In the genomic region with DNA sequence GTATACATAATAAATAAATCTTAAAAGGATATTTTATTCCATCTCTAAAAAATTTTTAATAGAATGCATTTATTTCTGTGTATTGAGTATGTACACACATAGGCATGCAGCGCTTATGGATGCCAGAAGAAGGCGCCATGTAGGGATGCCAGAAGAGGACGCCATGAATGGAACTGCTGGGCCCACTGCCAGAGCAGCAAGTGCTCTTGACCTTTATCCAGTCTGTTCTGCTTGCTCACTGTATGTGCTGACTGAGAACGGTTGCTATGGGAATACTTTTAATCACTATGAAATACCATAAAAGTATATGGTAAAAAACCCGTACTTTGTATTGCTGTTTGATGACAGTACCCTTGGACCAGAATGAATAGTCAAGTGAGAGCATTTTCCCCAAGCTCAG, we compare ENCODE assay signal across 9 mouse cellular contexts. TPM values are rescaled to one million over a fixed set of nuclear protein-coding genes. Genes with fewer than 3 reads are reported as not detected.
A peak's percentile ranks its signal among the peaks of the same experiment; 100 is the strongest.
DNase-seq lines count a peak whose midpoint lies in the region; ATAC-seq and TF ChIP-seq lines count a peak whose summit lies in the region.
"Had no signal": no experiment of that assay in that cellular context is flagged by ENCODE, and none has a peak within 500 bp of the region (broad histone marks: within the 10 kb centered on the region; RNA-seq: fewer than 3 reads in every experiment).

No protein-coding gene starts in this region.

- WGBS in kidney, postnatal 0 days, result 71% methylated on average over 5 of the region's 5 CpGs
- 68% methylated on average over 5 of the region's 5 CpGs for WGBS in stomach, embryonic 16.5 days

- H3K36me3 ChIP-seq in kidney, postnatal 0 days (ENCODE audit: insufficient read depth, low read length), result no peaks in the 10 kb centered on the region
- no peaks in the 10 kb centered on the region for H3K36me3 ChIP-seq in stomach, embryonic 16.5 days (ENCODE audit: control insufficient read depth, insufficient read depth, low read length)
- H3K36me3 ChIP-seq: neural tube, embryonic 12.5 days had no signal

- TF ChIP-seq CTCF in kidney, postnatal 0 days (IDR thresholded peaks at IDR 0.05; ENCODE audit: low read depth), result no peak

- no peak overlapping the region for H3K27ac ChIP-seq in kidney, postnatal 0 days
- H3K27ac ChIP-seq in stomach, embryonic 16.5 days (ENCODE audit: low read length), result 0 out of 2 replicates have a peak overlapping the region, but pooled peaks have one; percentile 23
- H3K27ac ChIP-seq: neural tube, embryonic 12.5 days had no signal

- ATAC-seq in kidney, postnatal 0 days (replicated peaks; ENCODE audit: low FRiP score, low read depth), result no peak
- ATAC-seq in stomach, embryonic 16.5 days (ENCODE audit: insufficient read depth, low FRiP score), result no peak

- H3K9ac ChIP-seq in kidney, postnatal 0 days (ENCODE audit: low read depth, low read length), result no peak overlapping the region
- H3K9ac ChIP-seq in stomach, embryonic 16.5 days (ENCODE audit: low read length), result no peak overlapping the region
- H3K9ac ChIP-seq: neural tube, embryonic 12.5 days had no signal

- H3K4me2 ChIP-seq in kidney, postnatal 0 days (ENCODE audit: low read length), result no peak overlapping the region
- no peak overlapping the region for H3K4me2 ChIP-seq in stomach, embryonic 16.5 days (ENCODE audit: low read depth, low read length)
- H3K4me2 ChIP-seq: neural tube, embryonic 12.5 days had no signal

- H3K4me1 ChIP-seq in kidney, postnatal 0 days (replicated peaks; ENCODE audit: insufficient read depth, low read length), result peaks cover 6% of the 10 kb centered on the region; the same call in 1 of the 2 replicates
- peaks cover 19% of the 10 kb centered on the region for H3K4me1 ChIP-seq in stomach, embryonic 16.5 days (ENCODE audit: control insufficient read depth, insufficient read depth, low read length)

- no peak overlapping the region for H3K4me3 ChIP-seq in kidney, postnatal 0 days (replicated peaks; ENCODE audit: low read depth, low read length)
- H3K4me3 ChIP-seq in stomach, embryonic 16.5 days (replicated peaks; ENCODE audit: low read length), result no peak overlapping the region
- H3K4me3 ChIP-seq: neural tube, embryonic 12.5 days had no signal

- peak; percentile 50 for DNase-seq in gastrocnemius, adult 18-20 months (ENCODE audit: low spot score)
- no peak for DNase-seq in gastrocnemius, postnatal 4 days (ENCODE audit: low spot score in 2 of 2)
- peak; percentile 58 for DNase-seq in right cerebral cortex, postnatal 14 days
- no peak for DNase-seq in right cerebral cortex, adult 18-20 months
- DNase-seq in kidney, postnatal 0 days (ENCODE audit: low spot score), result peak; percentile 44
- DNase-seq in yolk sac, embryonic 10.5 days (ENCODE audit: low spot score), result no peak
- no peak for DNase-seq in frontal cortex, postnatal 25 days (ENCODE audit: low spot score in 2 of 2)

- no peaks in the 10 kb centered on the region for H3K9me3 ChIP-seq in kidney, postnatal 0 days (replicated peaks; ENCODE audit: low read length)
- H3K9me3 ChIP-seq in stomach, embryonic 16.5 days (replicated peaks; ENCODE audit: control insufficient read depth, low read length), result no peaks in the 10 kb centered on the region
- H3K9me3 ChIP-seq: neural tube, embryonic 12.5 days had no signal

- H3K27me3 ChIP-seq in kidney, postnatal 0 days (ENCODE audit: insufficient read depth, low read length), result no peaks in the 10 kb centered on the region
- H3K27me3 ChIP-seq in stomach, embryonic 16.5 days (ENCODE audit: control insufficient read depth, insufficient read depth, low read length), result no peaks in the 10 kb centered on the region
- H3K27me3 ChIP-seq: neural tube, embryonic 12.5 days had no signal

RNA-seq across cellular contexts. Expression of gene Enoph1, which starts 3.6 kb away (rescaled TPM):
- 1 to 10 TPM; 6.4 to 8.0 TPM for total RNA-seq in gastrocnemius, adult 18-20 months (2021)
- total RNA-seq in gastrocnemius, postnatal 4 days (2021), result 10 to 100 TPM; 13.9 to 14.7 TPM
- polyA plus RNA-seq in kidney, postnatal 0 days (2015; fragmentation: Nextera tagmentation; extraction: Ambion mirVana), result 31.5 and 36.1 TPM in 2 replicates
- polyA plus RNA-seq in stomach, embryonic 16.5 days (2015; fragmentation: Nextera tagmentation; extraction: Ambion mirVana), result 42.2 and 48.3 TPM in 2 replicates

RNA-seq across cellular contexts. Expression of gene Hnrnpdl, which starts 3.9 kb away (rescaled TPM):
- 10 to 100 TPM; 67.4 to 67.7 TPM for total RNA-seq in gastrocnemius, adult 18-20 months (2021)
- total RNA-seq in gastrocnemius, postnatal 4 days (2021), result 100 to 1,000 TPM; 116 to 132 TPM
- 118 and 121 TPM in 2 replicates for polyA plus RNA-seq in kidney, postnatal 0 days (2015; fragmentation: Nextera tagmentation; extraction: Ambion mirVana)
- 120 and 123 TPM in 2 replicates for polyA plus RNA-seq in stomach, embryonic 16.5 days (2015; fragmentation: Nextera tagmentation; extraction: Ambion mirVana)

Comparison
In these comparisons a context has a peak if more than half of its experiments do, and no peak if none do; other contexts are left out.
1. DNase-seq: peak in gastrocnemius, adult 18-20 months (single experiment), right cerebral cortex, postnatal 14 days (single experiment) and kidney, postnatal 0 days (single experiment); none in gastrocnemius, postnatal 4 days (0 of 2), right cerebral cortex, adult 18-20 months (single experiment), yolk sac, embryonic 10.5 days (single experiment) and frontal cortex, postnatal 25 days (0 of 2).